Mouse (Mus musculus): ENCODE data around the gene Smyd2.

Gene Smyd2

DNA sequence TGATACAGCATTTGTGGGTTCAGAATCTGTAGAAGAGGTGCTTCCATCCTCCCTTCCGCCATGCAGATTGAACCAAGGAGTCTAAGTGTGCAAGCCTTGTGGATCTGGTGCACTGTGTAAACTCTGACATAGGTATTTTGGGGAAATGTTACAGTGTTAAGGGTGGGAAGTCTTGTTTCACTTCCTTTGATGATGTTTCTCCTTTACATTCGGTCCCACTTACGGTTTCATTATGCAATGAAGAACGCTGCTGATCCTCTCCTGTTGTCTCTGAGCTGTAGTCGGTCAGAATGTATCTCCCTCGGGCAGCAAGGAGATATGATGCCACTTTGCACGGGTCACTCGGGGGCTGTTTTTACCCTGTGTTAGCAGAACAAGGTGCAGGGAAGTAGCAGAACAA is 50.5 kb downstream of the Smyd2 start:
- no peak for DNase-seq (ENCODE audit: low spot score in 2 of 2)

DNA sequence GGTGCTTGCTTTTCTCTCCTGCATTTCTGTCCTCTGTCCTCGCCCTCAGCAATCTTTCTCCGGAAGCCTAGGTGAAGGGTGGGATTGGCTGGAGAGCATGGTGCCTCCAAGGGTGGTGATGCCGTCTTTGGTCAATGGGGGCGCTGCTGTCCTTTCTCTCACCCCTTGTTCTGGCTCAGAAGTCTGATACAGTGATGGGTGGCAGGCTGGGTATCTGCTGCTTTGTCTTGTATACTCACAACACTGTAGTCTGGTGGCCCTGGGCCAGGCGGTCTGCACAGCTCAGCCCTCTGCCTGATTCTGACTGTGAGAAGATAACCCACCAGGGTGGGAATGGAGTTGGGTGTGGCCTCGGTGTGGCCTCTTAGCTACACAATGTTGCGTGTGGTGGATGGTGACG is 51.6 kb downstream of the Smyd2 start:
- no peak for DNase-seq (ENCODE audit: low spot score in 2 of 2)

DNA sequence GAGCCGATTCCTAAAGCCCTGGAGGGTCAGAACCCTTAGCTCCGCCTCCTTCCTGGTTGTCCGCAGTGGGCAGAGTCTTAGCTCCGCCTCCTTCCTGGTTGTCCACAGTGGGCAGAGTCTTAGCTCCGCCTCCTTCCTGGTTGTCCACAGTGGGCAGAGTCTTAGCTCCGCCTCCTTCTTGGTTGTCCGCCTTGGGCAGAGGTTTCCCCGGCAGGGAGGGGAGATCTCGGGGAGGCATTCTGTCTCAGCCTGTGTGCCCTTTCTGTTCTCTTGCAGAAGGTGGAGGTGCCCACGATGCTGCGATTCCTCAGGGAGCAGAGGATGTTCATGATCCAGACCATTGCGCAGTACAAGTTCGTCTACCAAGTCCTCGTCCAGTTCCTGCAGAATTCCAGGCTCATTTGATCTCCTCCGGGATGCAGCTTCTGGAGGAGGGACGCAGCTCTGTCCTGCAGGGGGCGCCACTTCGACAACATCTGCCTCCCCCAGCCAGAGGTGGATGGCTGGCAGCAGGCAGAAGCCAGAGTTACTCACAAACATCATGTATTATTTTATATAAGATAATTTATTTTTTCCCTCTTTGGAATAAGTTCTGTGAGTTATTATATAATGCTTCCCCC is 52.4 kb downstream of the Smyd2 start:
- DNase-seq (ENCODE audit: low spot score in 2 of 2), result no peak

DNA sequence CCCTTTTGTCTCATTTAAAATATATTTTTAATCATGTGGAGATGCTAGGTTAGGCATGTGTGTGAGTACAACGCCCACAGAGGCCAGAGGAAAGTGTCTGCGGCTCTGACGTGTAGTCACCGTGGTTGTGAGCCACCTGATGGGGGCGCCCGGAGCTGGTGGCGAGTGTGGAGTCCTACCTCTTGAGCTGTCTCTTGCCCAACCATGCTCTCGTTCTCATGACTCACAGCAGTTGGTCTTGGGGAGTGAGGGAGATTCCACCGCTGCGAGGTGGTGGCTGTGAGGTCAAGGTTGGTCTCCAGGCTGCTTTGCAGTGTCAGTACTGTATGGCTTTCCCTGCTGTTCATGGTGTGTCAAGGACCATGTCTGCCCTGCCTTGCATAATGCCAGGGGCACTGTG is 54.1 kb downstream of the Smyd2 start:
- DNase-seq (ENCODE audit: low spot score in 2 of 2), result no peak

DNA sequence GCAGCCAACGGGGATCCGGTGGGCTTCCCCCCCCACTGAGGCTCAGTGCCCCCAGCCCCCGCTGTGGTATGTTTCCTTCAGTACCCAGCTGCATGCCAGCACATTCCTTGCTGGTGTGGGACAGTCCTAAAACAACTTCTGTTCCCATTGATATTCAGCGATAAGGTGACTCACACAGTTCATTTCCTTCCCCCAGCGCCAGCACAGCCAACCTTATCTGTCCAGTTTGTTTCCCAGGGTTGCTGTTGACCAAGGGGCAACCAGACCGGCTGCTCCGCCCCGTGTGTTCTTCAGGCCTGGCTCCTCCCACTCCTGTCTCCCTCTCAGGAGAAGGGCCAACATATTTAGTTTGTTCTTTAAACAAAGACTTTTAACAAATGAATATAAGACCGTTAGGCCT is 54.7 kb downstream of the Smyd2 start:
- DNase-seq (ENCODE audit: low spot score in 2 of 2), result no peak

DNA sequence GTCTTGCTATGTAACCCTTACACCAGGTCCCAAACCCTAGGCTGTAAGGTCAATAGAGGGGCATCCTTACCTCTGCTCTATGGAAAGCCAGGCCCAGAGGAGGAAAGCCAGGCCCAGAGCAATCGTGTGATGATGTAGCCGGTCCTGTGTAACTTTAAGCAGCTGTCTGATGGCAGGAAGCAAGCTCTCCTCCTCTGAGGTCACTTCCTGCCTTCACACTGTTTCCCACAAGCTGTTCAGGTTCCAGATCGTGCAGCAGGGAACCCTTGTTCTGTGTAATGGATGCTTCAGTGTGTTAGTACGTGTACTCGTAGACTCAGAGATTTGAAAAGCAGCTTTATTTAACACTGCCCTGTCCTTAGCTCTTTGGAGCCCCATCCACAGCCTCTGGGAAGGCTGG is 55.1 kb downstream of the Smyd2 start:
- no peak for DNase-seq (ENCODE audit: low spot score in 2 of 2)

DNA sequence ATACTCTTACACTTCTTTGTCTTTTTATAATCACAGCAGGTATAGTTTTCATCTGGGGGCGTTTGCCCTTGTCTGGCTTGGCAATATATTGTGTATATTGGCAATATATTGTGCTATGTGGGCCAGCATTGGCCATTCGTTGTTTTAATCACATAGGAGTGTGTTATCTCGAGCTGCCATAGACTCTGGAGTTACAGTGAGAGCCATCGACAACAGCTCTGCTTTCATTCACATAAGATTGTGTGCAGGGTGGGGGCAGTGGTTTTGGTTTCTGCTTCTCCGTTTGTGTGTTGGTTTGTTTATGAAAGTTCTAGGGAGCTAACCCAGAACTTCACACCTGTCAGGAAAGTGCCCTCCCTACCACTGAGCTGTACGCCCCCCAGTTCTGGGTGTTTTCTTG is 55.5 kb downstream of the Smyd2 start:
- no peak for DNase-seq (ENCODE audit: low spot score in 2 of 2)

DNA sequence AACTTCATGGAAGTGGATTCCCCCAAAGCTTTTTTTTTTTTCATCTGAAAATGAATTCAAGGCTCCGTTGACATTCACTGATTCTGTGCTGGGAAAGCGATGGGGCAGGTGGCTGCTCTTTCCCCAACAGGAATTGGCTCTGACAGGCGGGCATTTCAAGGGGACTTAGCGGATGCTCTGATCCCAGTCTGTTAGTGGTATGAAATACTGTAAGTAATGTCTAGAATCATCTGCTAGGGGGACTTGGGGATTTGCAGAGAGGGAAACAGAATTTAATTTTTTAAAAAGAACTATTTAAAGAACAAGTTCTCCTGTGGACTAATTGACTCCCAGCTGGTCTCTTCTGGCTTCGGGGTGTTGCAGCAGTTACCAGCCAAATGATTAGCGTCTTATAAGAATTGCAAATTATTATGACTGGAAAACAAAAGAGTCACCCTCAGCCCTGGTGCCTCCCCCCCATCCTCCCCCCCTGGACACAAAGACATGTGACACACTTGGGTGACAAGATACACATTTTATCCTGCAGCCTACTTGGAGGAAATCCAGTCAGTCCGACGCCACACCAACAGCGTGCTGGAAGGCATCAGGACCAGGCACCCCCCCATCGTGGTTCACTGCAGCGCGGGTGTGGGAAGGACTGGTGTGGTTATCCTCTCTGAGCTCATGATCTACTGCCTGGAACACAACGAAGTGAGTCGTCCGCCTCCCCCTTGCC is 57.2 kb downstream of the Smyd2 start:
- no peak for DNase-seq (ENCODE audit: low spot score in 2 of 2)

DNA sequence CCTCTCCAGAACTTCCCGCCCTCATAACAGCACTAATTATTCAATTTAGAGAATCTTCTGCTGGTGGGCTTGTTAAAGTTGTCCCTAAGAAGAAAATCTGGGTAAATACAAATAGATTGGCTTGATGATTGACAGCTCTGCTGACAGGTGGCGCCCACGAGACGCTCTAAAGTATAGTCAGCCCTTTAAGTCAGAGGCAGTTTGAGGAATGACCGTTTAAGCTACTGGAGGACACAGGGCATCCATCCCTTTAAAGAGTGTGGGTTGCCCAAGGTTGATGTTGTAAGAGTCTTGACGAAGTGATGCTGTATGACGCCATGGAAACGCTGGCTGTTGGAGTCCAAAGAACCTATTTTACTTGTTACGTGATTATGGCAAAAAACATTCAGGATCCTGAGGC is 57.9 kb downstream of the Smyd2 start:
- no peak for DNase-seq (ENCODE audit: low spot score in 2 of 2)

DNA sequence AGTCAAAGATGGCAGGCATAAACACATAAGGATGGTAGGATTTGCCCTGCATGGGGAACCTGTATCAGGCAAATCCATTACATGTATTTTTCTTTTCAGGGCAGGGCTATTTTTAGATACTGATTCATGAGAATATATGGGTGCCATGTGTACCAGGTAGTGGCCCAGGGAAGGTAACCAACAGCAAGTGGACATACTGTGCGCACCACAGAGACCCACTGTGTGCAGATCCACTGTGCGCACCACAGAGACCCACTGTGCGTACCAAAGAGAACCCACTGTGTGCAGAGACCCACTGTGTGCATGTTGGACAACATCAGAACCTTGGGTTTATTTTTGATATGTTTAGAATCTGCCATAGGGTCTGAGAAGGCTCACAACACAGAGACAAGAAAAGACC is 58.4 kb downstream of the Smyd2 start:
- DNase-seq (ENCODE audit: low spot score in 2 of 2), result no peak

DNA sequence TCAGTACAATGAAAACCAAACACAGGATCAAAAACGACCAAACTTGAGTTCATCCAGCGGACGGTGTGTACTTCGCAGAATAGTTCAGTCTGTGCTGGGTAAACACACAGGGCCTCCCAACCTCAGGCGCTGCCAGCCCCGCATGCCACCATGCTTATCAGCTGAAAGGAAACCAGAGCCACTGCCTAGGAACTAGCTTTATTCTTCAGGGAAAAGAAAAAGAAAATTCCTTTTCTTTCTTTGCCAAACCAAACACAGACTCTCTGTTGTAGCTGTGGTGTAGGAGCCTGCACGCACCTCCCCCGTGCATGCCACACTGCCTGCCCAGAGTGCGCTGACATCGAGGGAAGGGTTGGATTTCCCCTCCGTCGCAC is 61.2 kb downstream of the Smyd2 start:
- no peak for DNase-seq (ENCODE audit: low spot score in 2 of 2)

DNA sequence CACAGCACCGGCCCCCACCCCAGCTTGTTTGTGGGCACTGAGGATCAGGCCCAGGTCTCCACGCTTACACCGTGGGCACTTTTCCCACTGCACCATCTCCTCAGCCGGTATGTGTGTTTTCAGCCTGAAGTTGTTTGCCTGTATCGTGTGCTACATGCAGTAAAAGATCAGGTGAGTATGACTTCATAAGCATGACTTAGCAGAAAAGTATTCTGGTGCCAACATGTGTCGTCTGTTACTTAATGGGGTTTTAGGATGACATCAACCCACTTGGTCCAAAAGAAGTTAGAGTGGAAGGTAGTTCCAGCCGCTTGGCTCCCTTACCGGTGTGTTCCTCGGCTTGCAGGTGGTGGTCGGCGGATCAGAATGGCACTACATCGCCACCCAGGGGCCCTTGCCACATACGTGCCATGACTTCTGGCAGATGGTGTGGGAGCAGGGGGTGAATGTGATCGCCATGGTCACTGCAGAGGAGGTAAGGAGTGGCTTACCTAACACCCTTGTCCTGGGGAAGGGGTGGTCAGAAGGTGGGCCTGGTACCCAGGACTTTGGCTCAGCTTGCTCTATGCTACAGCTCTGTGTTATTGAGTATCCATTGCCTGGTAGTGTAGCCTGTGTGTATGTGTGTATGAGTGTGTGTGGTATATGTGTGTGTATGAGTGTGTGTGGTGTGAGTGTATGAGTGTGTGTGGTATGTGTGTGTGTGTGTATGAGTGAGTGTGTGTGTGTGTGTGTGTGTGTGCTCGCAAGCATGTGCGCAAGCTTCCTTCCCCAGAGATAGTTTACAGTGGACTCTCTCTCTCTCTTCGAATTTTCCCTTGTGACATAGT is 61.8 kb downstream of the Smyd2 start:
- no peak for DNase-seq (ENCODE audit: low spot score in 2 of 2)

DNA sequence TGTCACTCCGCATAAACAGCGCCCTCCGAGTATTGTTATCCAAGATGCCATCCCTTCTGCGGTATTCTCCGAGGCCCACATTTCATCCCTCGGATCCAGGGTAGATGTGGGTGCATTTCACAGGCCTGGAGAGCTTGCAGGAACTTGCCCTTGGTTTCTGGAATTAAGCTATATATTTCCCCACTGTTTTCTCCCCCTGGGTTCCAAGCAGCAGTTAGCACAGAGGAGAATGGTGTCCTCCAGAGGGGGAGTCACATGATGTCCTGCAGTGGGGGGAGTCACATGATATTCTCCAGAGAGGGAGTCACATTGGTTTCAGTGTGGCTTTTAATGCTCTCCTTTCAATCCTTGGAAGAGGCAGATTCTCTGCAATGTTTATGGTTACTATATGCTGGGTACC is 63.8 kb downstream of the Smyd2 start:
- no peak for DNase-seq (ENCODE audit: low spot score in 2 of 2)

DNA sequence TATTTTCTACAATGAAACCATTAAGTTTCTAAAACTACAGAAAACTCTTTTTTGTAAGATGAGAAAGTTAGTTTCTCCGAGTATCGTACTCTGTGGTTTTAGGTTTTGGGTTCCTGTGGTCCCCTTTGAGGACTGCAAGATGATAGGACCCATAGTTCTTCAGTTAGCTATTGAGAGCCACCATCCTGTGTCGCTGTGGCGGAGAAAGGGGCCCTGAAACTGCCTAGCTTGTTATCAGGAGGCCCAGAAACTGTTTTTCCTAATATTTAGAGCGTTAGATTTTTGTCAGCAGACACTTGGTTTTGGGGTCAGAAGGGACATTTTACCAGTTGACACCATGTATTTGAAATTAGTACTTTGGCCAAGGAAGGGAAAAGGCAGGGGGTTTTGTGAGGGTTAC is 66.4 kb downstream of the Smyd2 start:
- DNase-seq (ENCODE audit: low spot score in 2 of 2), result no peak

DNA sequence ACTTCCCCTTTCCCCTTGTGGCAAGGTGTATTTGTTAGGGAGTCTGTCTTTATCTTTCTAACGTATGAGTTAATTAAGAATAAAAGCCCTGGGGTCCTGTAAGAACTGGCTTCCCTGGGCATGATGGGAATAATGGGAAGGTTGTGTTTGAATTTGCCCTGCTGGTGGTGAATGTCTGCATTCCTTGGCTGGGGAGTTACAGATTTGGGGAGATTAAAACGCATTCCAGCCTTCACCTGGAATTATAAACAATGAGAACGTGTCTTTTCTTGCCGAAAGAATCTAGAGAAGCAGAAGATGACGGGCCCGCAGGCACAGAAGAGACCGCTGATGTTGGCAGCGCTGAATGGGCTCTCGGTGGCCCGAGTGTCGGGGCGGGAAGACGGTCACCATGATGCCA is 67.5 kb downstream of the Smyd2 start:
- DNase-seq (ENCODE audit: low spot score in 2 of 2), result no peak

DNA sequence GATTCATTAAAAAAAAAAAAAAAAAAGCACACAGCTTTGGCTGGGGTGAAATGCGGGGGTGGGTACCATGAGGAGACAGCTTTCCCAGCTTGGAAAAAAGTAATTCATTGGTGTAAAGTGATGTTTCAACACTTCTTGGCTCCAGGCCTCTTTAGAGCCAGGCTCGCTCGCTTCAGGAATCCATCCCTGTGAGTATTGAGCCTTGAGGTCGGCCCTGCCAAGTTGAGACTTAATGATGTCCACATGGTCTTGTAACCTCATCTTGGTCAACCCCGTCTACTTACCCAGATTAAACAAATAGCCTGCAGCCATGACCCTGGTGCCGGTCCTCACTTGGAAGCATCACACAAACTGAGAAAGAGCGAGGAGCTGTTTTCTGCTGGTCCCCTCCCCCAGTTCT is 69.7 kb downstream of the Smyd2 start:
- no peak for DNase-seq (ENCODE audit: low spot score in 2 of 2)

DNA sequence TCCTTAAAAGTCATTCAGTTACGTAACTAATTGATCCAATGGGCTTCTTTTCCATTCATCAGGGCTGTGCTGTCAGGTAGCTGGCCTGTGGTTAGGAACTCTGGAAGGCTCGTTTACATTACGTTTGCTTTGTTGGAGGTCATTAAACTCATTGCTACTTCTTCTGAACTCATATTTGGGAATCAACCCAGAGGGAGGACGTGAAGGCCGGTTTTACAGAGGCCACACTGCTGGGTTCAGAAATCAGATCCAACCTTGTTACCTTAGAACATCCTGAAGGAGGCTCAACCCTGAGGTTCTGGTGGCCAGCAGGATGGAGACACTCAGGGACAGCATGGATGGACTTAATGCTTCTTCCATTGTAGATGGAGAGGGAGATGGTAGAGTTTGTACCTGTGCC is 70.1 kb downstream of the Smyd2 start:
- no peak for DNase-seq (ENCODE audit: low spot score in 2 of 2)

DNA sequence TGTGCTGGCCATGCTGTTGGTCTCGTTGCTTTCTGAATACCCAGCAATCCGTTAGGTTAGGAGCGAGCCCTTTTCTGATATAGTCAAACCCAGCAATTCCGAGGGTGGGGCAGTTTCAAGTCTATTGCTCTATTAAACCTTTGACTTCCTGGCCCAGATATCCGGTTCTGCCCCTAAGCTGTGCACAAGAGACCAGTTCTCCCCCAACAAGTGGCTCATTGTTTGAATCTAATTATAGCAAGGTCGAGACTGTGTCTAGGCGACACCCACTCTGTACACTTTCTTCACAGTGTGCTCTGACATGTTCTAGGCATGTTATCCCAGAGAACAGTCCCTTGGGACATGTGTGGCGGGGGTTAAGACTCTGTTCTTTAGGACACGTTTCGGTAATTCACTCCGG is 72.6 kb downstream of the Smyd2 start:
- DNase-seq (ENCODE audit: low spot score in 2 of 2), result no peak

DNA sequence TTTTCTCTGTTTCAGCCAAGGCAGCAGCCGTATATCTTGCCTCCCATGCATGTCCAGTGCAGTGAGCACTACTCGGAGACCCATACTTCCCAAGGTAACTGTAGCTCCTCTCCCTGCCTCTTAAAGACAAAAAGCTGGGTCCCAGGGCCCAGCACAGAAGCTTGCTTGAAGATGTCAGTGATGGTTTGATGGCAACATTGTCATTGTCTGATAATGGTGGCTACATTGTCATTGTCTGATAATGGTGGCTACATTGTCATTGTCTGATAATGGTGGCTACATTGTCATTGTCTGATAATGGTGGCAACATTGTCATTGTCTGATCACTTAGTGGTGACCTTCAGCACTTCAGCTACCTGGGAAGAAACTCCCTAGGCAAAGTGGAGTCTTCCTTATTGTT is 75.8 kb downstream of the Smyd2 start:
- no peak for DNase-seq (ENCODE audit: low spot score in 2 of 2)

DNA sequence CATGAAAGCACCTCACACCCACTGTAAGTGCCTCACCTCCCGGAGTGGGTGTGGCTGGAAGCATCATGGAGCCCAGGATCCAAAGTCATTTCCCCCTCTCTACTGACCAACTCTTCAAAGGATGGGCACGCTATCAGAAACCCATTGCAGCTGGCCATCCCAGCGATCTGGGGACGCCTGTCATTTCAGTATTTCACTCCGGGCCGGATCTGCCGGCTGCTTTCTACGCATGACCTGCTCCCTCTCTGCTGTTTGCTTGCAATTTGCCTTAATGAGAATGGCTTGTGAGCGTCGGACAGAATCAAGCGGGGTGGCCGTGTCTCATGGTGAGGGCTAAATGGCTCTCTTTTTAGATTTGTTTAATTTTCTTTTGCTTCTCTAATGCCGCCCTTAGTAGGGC is 88.0 kb downstream of the Smyd2 start:
- DNase-seq (ENCODE audit: low spot score in 2 of 2), result no peak

DNA sequence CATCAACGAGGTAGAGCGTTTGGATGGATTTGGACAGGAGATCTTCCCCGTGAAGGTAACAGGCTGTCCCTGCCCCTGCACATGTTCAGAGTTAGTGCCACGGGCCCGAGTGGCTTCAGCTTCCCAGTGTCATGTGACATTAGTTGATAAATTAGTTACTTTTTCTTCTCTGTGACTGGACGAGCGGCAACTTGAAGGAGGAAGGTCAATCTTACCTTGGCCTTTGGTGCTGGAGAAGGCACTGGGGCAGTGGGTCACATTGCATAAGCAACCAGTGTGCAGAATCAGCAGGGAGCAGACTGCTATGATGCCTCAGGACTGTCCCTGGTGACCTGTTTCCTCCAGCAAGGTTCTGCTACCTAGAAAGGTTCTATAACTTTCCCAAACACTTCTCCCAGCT is 88.8 kb downstream of the Smyd2 start:
- no peak for DNase-seq (ENCODE audit: low spot score in 2 of 2)

DNA sequence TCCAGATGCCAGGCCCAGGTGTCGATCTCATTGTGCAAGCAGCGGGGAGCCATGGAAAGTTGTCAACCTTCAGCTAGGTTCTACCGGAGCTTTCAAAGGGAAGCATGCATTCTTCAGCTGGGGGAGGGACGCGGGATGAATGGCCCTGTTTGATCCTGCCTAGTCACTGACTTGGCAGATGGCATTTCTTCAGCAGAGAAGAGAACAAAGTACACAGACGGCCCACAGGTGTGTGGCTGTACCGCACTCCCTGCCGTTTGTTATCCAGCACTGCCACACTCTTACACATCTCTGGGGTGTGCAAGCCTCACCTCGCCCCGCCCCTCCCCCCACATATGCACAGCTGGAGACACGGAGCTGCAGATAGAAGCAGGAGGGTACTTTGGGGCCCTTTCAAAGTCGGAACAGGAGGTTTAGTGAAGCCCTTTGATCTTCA is 91.3 kb downstream of the Smyd2 start:
- DNase-seq (ENCODE audit: low spot score in 2 of 2), result no peak

Data from frontal cortex, postnatal 14 days (tissue).